Mouse (Mus musculus) ES-Bruce4 (cell line): Measurements from ENCODE around the gene Hspb11.

Experiments used
- CTCF ChIP-seq: IDR thresholded peaks from one replicate; pipeline ENCODE4 v1.8.1; 2011; ENCODE audit warnings: low read depth, low read length
- EP300 ChIP-seq: IDR thresholded peaks from 2 replicates; pipeline ENCODE4 v1.6.1; 2011; ENCODE audit warnings: low read depth, low read length; ENCODE audit not compliant: insufficient read depth
- POLR2A ChIP-seq: IDR thresholded peaks from one replicate; pipeline ENCODE4 v1.8.1; 2011; ENCODE audit warnings: low read length; ENCODE audit not compliant: insufficient read depth

DNA sequence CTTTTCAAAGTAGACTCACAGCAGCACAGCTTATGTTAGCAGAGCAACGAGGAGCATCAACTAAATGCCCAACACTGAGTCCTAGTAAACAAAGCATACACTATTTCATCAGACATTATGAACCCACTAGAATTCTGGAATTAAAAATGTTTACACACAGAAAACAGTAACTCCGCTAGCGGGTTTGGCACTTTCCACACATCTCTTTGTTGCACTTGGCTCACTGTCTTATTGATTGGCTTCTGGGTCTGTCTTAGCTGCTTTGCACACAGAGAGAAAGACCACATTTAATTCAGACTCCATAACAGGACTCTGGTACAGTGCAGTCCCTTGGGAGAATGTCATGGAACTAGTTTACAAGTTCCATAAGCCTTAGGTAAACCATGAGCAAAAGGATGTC is 5.3 kb upstream of the Hspb11 start:
- no peak for TF ChIP-seq CTCF
- no peak for TF ChIP-seq POLR2A
- TF ChIP-seq EP300, result no peak
